Mouse (Mus musculus) spleen, adult 2 months (tissue): ENCODE data around the gene Arid3b. TPM values are rescaled to one million over a fixed set of nuclear protein-coding genes. Genes with fewer than 3 reads are reported as not detected.

ENCODE experiments used
- DNase-seq, 2 experiments: peaks; one replicate each; pipeline versions ENCODE4 v3.0.0 to v3.0.0-alpha.2; 2012 to 2021; ENCODE audit warnings: low spot score in 2 of 2, low read depth in 1 of 2
- H3K27ac ChIP-seq: fragments of 200-500 bp; 2 replicates; pipeline ENCODE4 v1.5.1; 2012; ENCODE audit warnings: low read length, inconsistent platforms; ENCODE audit not compliant: insufficient read depth
- H3K27me3 ChIP-seq: fragments of 200-500 bp; 2 replicates; pipeline ENCODE4 v1.6.1; 2012; ENCODE audit warnings: mild to moderate bottlenecking, moderate library complexity, low read length, inconsistent platforms; ENCODE audit not compliant: control insufficient read depth, insufficient read depth
- H3K36me3 ChIP-seq: fragments of 200-500 bp; 2 replicates; pipeline ENCODE4 v1.6.1; 2012; ENCODE audit warnings: mild to moderate bottlenecking, low read length, inconsistent platforms; ENCODE audit not compliant: control insufficient read depth, insufficient read depth
- H3K4me1 ChIP-seq: fragments of 200-500 bp; 2 replicates; pipeline ENCODE4 v1.6.1; 2011; ENCODE audit warnings: inconsistent platforms; ENCODE audit not compliant: control insufficient read depth, insufficient read depth, insufficient read length
- H3K4me3 ChIP-seq: fragments of 200-500 bp; 2 replicates; pipeline ENCODE4 v1.5.1; 2011; ENCODE audit warnings: mild to moderate bottlenecking, inconsistent platforms; ENCODE audit not compliant: insufficient read depth, insufficient read length; ENCODE audit errors: extremely low read depth
- CTCF ChIP-seq: fragments of 200-500 bp; IDR thresholded peaks from 2 replicates; pipeline ENCODE4 v1.5.1; 2011; ENCODE audit warnings: mild to moderate bottlenecking, inconsistent platforms; ENCODE audit not compliant: insufficient read depth, insufficient read length, insufficient replicate concordance; ENCODE audit errors: extremely low read depth
- POLR2A ChIP-seq: fragments of 200-500 bp; IDR thresholded peaks from 2 replicates; pipeline ENCODE4 v1.6.1; 2011; ENCODE audit warnings: low read depth, low read length, inconsistent platforms
- WGBS: fragments of 180-500 bp; shearing (Covaris S2); methylation state at CpG from one replicate; pipeline ENCODE4 v1.1.7; 2018; 5-methylcytosine and 5-hydroxymethylcytosine counted together
- polyA plus RNA-seq: library from polyadenylated mRNA; depleted of rRNA; stranded (reverse); fragments of >200 nt; gene quantifications from 2 replicates; pipeline ENCODE4 v1.2.3, GENCODE M21; 2012

The Arid3b gene
- polyA plus RNA-seq, 1 experiment, result 35.2 TPM

GRCm38 (mm10) chr9:57856456-57856855, 19.9 kb upstream of the Arid3b start:
- H3K27me3 ChIP-seq, result no peaks in the 10 kb centered on the region
- H3K27ac ChIP-seq, result no peak overlapping the region
- no peak overlapping the region for H3K4me3 ChIP-seq
- no peak for TF ChIP-seq POLR2A
- TF ChIP-seq CTCF, result no peak
- H3K4me1 ChIP-seq, result peaks cover 2% of the 10 kb centered on the region
- DNase-seq, result no peak
- WGBS, result 88% methylated on average over 2 of the region's 2 CpGs
- H3K36me3 ChIP-seq, result no peaks in the 10 kb centered on the region

- DNase-seq, result peak; percentile 52 to 62
Observed at GRCm38 (mm10) chr9:57854280-57854679, 17.7 kb upstream of the Arid3b start.

GRCm38 (mm10) chr9:57839032-57839431, 2.4 kb upstream of the Arid3b start:
- Histone ChIP-seq H3K36me3 (no peaks in the 10 kb centered on the region), H3K4me3 (no peak overlapping the region), H3K27ac (no peak overlapping the region), H3K27me3 (no peaks in the 10 kb centered on the region), H3K4me1 (peaks cover 6% of the 10 kb centered on the region; the same call in 1 of the 2 replicates)
- no peak for DNase-seq
- 66% methylated on average over 2 of the region's 2 CpGs for WGBS
- no peak for TF ChIP-seq POLR2A
- TF ChIP-seq CTCF, result no peak

More at GRCm38 (mm10) chr9:57854280-57854679, 17.7 kb upstream of the Arid3b start:
- Histone ChIP-seq H3K36me3 (no peaks in the 10 kb centered on the region), H3K4me3 (no peak overlapping the region), H3K4me1 (peaks cover 2% of the 10 kb centered on the region), H3K27ac (no peak overlapping the region), H3K27me3 (no peaks in the 10 kb centered on the region)
- no peak for TF ChIP-seq POLR2A
- no peak for TF ChIP-seq CTCF

GRCm38 (mm10) chr9:57835841-57836514, 615 bp downstream of the Arid3b start:
- TF ChIP-seq CTCF (no peak), POLR2A (no peak)
- Histone ChIP-seq H3K27ac (peak overlapping the region; percentile 86), H3K36me3 (peaks cover 3% of the 10 kb centered on the region; the same call in 1 of the 2 replicates), H3K4me1 (peaks cover 22% of the 10 kb centered on the region; the same call in 1 of the 2 replicates), H3K27me3 (no peaks in the 10 kb centered on the region), H3K4me3 (peak overlapping the region; percentile 92)
- 2% methylated on average over 22 of the region's 22 CpGs for WGBS
- DNase-seq, result no peak

GRCm38 (mm10) chr9:57834629-57835417, 1.8 kb downstream of the Arid3b start:
- Histone ChIP-seq H3K4me3 (peak overlapping the region; percentile 44; the same call in 1 of the 2 replicates), H3K4me1 (peaks cover 28% of the 10 kb centered on the region; the same call in 1 of the 2 replicates), H3K27ac (peak overlapping the region; percentile 12; the same call in 1 of the 2 replicates), H3K27me3 (no peaks in the 10 kb centered on the region), H3K36me3 (peaks cover 5% of the 10 kb centered on the region; the same call in 1 of the 2 replicates)
- 58% methylated on average over 11 of the region's 11 CpGs for WGBS
- no peak for TF ChIP-seq POLR2A
- TF ChIP-seq CTCF, result no peak
- DNase-seq, result no peak

- TF ChIP-seq CTCF (no peak), POLR2A (no peak)
- H3K27me3 ChIP-seq, result no peaks in the 10 kb centered on the region
Observed at GRCm38 (mm10) chr9:57833762-57834471, 2.7 kb downstream of the Arid3b start.

More at GRCm38 (mm10) chr9:57833762-57834471, 2.7 kb downstream of the Arid3b start:
- Histone ChIP-seq H3K36me3 (peaks cover 6% of the 10 kb centered on the region; the same call in 1 of the 2 replicates), H3K4me3 (no peak overlapping the region), H3K4me1 (peaks cover 28% of the 10 kb centered on the region; the same call in 1 of the 2 replicates), H3K27ac (no peak overlapping the region)
- no peak for DNase-seq
- 60% methylated on average over 9 of the region's 9 CpGs for WGBS
